Mouse (Mus musculus) liver, embryonic 14.5 days (tissue): ENCODE data around the gene Tnfrsf26.
"Not testable (repeated sequence)": the region's sequence is repeated elsewhere in the genome, so short reads cannot be mapped to it uniquely, and the experiment has no call there.

Experiments
- CTCF ChIP-seq: IDR thresholded peaks from 2 replicates; pipeline ENCODE4 v1.5.1; 2016; ENCODE audit warnings: antibody characterized with exemption, low read depth, control low read depth
- EP300 ChIP-seq: IDR thresholded peaks from 2 replicates; pipeline ENCODE4 v1.6.1; 2016; ENCODE audit warnings: antibody characterized with exemption, low read depth

GRCm38 (mm10) chr7:143649769-143650346, 21.3 kb upstream of the Tnfrsf26 start:
- TF ChIP-seq CTCF, EP300: not testable (repeated sequence)
